Mouse (Mus musculus) urinary bladder, postnatal 0 days (tissue): ENCODE measurements around the gene Arhgap31. TPM values are rescaled to one million over a fixed set of nuclear protein-coding genes. Genes with fewer than 3 reads are reported as not detected.

Experiments used
- polyA plus RNA-seq: library from polyadenylated mRNA; unstranded; fragments of >200 nt; fragmentation: Nextera tagmentation; extraction: Ambion mirVana; gene quantifications from 2 replicates; pipeline ENCODE4 v1.2.1, GENCODE M21; 2015

Gene Arhgap31
- 5.0 and 5.6 TPM in 2 replicates for polyA plus RNA-seq

GRCm38 (mm10) chr16:38712581-38713403 is at the start of gene Arhgap31:
Arhgap31 (minus strand) TSS chr16:38713274.

GRCm38 (mm10) chr16:38742113-38742658 is 29.1 kb upstream of the Arhgap31 start, which contains the start of gene B4galt4:
B4galt4 (plus strand) TSS chr16:38742264.

GRCm38 (mm10) chr16:38558221-38558748 is 154.8 kb downstream of the Arhgap31 start, which contains the start of gene Tmem39a:
Tmem39a (plus strand) TSS chr16:38558698.

GRCm38 (mm10) chr16:38549479-38550396 is 163.3 kb downstream of the Arhgap31 start, which contains the start of gene Poglut1:
Poglut1 (minus strand) TSS chr16:38550258.

Other genes with a start within 250 kb of the Arhgap31 start
- gene Timmdc1, start 190.6 kb downstream of the Arhgap31 start, polyA plus RNA-seq = 21.2 and 22.7 TPM in 2 replicates
- 21.2 and 24.0 TPM in 2 replicates for gene Poglut1, start 163.0 kb downstream of the Arhgap31 start, polyA plus RNA-seq
- 46.5 and 51.7 TPM in 2 replicates for gene Tmem39a, start 154.6 kb downstream of the Arhgap31 start, polyA plus RNA-seq
- 15.1 and 15.4 TPM in 2 replicates for gene B4galt4, start 29.0 kb upstream of the Arhgap31 start, polyA plus RNA-seq
- gene Upk1b, start 87.1 kb upstream of the Arhgap31 start, polyA plus RNA-seq = 1,589 and 1,755 TPM in 2 replicates
- gene 4930435E12Rik, start 115.5 kb upstream of the Arhgap31 start, polyA plus RNA-seq = not detected in 2 replicates
- gene Igsf11, start 179.4 kb upstream of the Arhgap31 start, polyA plus RNA-seq = 0.12 and 0.28 TPM in 2 replicates